Mouse (Mus musculus) heart, postnatal 4 days (tissue): ENCODE measurements at regions not wholly inside any gene's neighbourhood (a gene's known extent, or its start where the extent isn't known, plus 50 kb on each side); places are given as distances from the start of the nearest gene placed in this dataset.
"Not testable (repeated sequence)": the region's sequence is repeated elsewhere in the genome, so short reads cannot be mapped to it uniquely, and the experiment has no call there.

Experiments
- DNase-seq: peaks from one replicate; pipeline ENCODE4 v3.0.0; 2021

DNA sequence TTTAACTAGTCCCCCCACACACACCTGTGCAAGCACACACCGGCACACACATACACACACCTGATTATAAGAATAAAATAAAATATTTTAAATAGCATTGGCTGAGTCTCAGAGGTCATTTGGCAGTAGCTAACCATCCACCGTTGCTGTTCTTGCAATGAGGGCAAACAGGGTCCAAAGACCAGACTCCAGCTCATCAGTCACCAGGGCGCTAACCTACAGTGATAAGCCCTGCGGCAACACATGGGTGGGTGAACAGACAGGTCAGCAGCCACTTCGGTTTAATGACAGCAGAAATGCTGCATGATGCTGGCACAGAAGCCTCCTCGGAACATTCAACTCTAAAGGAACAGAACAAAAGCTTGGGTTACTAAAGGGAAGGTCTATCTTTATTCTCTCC, 54.9 kb downstream of the Tas2r134 start:
- no peak for DNase-seq

DNA sequence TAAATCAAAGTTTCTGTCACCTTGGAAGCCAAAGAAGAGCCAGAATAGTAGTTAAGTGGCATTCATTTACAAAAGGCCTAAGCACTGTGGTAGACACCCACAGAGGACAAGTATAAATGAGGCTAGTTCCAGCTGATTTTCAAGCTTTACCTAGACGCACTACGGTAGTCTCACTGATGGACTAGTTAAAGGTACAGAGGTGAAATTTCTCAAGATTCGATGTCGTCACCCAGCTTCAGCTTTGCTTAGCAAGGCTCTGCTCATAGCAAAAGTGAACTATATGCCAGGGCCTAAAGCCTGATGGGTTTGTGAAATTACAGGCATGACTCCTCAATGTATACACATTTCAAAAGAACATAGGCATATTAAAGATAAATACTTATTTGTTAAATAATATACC, 55.4 kb downstream of the Tas2r134 start:
- DNase-seq, result no peak

DNA sequence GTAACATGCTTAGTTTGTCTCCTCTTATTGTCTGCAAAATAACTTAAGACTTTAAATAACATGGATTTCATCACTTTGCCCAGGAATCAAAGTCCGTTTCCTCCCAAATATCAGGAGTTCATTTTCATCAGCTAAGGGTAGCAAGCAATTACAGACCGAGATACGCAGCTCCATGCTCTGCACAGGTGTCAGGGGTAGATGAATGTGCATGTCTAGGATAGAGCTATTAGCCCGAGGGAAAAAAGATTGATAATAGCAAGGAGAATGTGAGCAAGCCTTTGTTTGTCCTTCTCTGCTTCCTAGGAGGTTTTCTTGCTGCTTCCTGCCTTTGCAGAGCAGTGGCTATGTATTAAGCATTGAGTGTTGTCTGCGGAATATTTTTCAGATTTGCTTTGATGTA, 77.8 kb downstream of the Tas2r134 start:
- no peak for DNase-seq

DNA sequence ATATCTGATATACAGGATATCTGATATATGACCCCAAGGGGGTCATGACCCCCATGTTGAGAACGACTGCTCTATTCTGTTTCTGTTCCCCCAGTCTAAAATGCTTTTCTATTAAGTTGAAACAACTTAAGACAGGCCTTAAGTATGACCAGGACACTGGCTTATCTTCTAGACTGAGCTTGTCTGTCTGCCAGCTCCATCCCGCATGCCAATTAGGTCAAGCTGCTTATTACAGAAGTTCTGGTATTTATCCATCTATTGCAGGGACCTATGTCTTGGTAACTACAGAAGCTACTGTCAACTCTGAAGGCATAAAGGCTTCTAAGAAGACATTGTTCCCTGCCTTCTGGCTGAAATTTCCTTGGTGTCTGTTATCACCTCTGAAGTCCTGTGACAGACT, 81.4 kb downstream of the Tas2r134 start:
- DNase-seq, result peak; percentile 41

DNA sequence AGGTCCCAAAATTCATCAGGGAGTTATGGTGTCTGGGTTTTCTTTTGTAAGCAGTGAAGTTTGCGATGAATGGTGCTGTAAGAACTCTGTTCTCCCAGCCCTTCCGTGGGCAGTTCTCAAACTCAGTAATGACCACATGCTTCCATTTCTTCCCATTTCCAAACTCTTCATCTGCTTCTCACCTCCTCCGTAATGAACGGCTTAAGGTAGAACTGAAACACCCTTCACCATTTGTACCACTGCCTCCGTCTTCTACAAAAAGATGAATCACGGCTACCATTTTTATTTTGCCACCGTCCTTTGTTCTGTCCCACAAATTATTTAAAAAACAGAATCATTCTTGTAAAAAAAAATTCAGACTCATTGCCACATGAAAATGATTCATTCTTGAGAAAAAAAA, 85.3 kb downstream of the Tas2r134 start:
- no peak for DNase-seq

DNA sequence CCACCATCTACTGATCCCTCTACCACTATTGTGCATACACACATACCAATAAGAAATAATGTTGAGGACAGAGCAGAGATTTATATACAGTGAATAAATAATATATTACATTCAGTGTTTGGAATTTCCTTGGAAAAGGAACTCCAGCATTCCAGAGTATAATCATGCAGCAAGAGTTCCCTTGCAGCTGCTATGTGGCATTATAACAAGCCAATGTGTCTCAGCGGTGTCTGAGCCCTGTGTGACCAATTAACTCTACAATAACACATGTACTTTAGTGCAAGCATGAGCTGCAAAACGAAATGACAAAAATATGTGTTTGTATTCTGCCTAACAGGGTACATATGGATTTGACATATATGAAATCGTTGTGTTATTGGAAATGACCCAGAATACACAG, 103.5 kb downstream of the Tas2r134 start:
- no peak for DNase-seq

DNA sequence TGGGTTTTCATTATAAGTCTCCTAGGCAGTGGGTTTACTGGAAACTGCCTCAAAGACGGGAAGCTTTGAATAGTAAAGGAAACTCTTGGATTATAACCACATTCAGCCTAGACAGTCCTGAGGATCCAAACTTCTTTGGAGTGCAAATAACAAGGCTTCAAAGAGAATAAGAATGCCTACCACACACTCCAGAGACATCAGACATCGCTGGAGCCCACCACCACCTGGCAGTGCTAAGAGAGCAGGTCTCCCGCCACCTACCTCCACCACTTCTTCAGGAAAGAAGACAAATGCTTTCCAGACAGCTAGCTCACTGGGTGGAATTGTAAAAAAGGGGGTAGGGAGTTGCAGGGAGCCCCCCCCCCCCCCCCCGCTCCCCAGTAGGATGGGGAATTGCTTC, 104.4 kb downstream of the Tas2r134 start:
- DNase-seq, result no peak

DNA sequence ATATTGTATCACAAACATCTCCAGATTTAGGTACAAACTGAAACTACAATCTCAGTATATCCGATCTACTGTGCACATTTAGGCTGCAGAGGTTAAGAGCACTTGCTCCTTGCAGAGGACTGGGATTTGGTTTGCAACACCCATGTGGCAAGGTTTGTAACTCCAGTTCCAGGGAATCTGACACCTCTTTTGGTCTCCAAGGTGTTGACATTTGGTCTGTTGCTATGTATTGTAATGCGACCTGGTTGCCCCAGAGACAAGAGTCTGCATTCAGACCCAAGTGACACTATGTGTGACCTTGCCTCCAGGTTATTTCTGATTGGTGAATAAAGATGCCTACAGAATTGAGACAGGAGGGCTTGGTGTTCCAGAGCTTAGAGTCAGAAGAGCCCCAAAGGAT, 105.0 kb downstream of the Tas2r134 start:
- DNase-seq, result no peak

DNA sequence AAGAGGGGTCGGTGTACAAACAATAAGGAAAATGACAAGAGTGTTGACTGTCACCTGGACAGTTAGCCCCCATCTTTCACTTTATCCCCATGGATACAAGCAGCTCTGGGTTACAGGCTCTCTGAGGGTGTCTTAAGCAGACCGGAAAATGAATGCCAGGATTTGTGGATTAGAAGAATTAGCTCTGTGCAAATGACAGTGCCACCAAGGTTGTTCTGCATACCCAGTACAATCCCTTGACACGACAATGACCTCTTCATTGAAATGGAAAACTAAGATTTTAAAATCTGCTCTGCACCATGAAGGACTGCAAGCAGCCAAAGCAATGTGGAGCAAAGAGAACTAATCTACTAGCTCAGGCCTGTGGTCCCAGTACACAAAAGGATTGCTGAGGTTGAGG, 105.9 kb downstream of the Tas2r134 start:
- no peak for DNase-seq

DNA sequence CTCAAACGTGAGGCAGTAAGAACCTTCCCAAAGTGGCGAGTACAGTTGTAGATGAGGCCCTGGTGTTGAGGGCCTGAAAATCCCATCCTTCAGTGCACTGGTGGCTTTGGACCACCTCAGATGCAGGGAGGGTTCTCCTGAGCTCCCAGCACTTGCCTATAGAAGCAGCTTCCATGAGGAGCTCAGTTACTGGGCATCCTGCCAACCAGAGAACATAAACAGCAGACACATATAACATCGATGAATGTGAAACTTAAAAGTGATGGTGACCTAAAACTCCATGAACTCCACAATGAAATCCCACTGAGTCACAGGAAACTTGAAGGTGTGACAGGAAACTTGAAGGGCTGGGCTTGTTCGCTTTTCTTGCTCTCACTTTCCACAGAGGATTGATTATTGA, 109.1 kb downstream of the Tas2r134 start:
- no peak for DNase-seq

DNA sequence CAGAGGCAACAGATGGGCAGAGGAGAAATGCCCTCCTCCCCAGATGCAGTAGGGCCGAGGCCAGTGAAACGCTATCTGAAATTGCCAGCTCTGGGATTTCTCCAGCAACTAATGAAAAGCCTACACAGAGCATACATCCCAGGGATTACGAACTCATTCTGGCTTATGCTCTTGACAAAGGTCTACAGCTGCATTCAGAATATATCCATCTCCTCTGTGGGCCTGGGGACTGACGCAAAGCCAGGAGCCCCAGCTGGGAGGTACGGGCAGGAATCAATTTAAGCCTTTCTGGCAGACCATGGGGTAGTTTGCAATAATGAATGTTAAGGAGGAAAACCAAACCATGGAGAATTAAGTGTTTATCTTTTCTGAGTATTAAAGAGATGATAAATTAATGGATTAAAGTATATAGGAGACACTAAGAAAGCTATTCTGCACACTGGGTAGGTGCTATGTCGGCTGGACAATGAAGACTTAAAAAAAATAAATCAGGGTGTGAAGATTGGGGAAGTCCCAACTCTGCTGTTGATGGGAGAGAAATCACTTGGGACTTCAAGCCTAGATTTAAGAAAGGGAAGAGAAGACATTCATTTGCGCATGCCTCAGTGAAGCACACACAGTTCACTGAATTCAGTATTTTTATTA, 120.5 kb downstream of the Tas2r134 start:
- no peak for DNase-seq

DNA sequence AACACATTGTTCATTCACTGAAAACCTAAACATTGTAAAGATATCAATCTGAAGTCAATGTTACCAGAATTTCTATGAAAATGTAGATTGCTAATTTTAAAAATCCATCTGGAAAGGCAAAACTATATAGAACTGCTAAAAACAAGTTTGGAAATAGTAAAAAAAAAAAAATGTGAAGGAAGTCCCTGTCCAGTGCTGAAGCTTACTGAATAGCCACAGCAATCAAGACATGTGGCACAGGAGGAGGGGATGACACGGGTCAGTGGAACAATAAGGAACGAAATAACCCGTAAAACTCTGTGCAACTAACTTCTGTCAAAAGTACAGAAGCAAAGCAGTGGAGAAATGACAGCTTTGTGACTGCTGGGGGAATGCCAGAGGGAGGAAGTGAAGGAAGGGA, 121.9 kb downstream of the Tas2r134 start:
- DNase-seq, result no peak

DNA sequence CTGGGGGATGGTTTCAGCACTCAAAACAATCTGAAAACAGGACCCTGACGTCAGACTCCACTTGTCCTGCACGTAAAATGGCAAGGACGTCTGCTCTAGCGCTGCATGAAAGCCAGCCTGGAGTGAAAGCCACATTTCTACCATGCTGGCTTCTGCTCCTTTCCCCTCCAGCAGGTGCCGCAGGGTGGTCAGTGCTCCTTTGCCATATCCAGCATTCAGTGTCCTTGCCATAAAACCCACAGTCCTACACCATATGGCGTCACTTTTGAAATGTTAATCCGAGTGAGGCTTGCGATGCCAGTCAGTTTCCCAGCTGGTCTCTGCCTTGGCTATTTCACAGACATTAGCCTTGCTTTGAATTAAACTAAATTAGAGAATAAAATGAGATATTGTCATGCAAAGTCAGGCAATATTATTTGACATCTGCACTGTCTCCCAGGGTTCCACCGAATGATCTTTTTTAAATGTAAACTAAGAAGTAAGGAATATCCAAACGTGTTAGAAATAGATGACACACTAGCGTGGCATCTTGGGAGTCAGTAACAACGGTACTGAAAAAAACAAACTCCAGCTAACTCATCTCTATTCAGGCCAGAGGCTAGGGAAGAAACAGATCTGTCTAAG, 125.7 kb downstream of the Tas2r134 start:
- no peak for DNase-seq

DNA sequence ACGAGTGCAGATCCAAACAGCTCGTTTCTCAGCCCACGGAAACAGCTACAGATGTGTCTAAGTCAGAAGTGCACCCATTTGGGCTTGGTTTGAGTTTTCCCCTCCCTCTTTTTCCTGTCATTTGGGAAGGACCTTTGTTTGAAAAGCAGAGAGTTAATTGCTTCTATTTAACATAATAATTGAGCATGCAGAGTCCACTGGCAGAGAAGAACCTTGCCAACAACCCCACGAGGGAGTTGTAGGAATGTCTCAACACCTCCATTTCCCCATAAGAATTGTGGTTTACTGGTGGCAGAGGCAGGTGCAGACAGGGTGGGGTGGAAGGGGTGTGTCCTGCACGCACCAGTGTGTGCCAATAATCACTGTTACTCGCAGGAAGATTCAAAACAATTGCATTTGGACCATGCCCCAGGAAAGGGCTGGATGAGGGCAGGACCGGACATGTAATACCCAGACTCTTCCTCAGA, 126.3 kb downstream of the Tas2r134 start:
- DNase-seq, result no peak

DNA sequence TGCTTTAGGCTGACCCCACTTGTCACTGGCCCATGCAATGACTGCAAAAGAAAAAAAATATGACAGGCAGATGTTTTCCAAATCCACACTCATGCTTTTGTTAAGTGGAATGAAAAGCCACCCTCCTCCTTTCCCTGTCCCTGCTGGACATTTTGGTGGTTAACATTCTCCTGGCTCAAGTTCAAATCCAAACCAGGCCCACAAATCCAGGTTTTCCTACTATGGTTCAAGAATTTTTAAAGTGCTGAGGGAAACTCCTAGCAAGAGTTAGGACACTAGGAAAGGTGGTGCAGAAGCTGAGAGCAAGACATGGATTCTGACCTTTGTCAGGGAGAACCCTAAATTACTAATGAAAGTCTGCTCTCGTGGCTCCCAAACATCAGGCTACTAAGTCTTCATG, 130.1 kb downstream of the Tas2r134 start:
- no peak for DNase-seq

DNA sequence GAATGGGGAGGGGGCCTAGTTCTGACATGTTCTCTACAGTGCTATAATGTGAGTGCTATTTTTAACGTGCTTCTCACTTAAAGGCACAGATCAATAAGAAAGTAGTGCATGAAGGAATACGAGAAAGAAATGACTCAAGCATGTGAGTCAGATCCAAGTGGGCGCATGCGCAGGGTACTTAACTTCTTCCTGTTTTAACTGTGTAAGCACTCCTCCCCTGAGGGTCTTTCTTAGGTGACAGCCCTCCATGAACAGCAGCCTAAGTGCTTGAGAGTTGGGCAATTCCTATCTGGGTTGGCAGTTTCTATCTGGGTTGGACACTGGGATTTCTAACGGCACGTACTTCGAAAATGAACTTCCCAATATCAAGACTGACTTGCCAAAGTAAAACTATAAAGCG, 130.8 kb downstream of the Tas2r134 start:
- no peak for DNase-seq

DNA sequence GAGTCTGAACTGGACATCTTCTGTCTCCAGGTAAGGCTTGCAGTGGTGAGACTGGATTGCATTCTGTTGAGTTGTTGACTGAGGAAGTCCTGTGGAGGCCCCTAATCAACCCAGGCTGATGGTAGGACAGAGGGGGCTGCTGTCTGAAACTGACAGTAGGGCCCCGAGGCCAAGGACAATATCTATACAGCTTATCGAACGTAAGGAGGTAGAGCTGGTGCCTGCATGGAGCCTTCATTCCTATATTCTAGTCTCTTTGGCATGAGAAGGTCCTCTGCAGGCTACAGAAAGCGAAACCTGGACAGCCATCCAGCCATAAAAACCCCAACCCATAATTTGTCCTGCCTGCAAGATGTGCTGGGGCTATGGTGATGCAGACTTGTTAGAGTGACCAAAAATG, 135.6 kb downstream of the Tas2r134 start:
- DNase-seq, result no peak

DNA sequence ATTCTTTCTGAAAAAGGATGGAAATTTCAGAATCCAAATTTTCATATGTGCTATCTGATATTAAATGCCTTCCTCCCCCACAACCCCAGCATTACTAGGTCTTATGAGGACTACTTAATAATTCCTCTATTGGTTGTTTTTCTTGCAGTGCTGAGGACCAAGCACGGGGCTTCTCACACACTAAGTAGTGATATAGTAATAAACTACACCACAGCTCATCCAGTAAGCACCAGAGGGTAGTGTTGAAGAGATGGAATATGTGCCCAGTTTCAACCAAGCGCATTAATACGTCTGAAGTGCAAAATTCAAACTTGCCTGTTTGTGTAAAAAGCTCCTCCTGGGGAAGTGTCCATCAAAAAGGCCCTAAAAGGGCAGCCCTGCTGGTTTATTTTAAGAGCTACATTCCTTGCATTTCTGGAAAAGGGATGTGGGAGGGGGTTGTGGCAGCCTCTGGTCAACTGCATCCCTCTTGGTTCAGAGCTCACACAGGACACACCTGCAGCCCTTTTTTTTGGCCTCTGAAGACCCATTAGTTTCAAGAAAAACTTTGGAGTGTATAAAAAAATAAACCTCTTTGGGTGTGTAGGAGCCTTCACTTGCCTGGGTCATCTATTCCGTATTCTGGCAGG, 140.3 kb downstream of the Tas2r134 start:
- no peak for DNase-seq

DNA sequence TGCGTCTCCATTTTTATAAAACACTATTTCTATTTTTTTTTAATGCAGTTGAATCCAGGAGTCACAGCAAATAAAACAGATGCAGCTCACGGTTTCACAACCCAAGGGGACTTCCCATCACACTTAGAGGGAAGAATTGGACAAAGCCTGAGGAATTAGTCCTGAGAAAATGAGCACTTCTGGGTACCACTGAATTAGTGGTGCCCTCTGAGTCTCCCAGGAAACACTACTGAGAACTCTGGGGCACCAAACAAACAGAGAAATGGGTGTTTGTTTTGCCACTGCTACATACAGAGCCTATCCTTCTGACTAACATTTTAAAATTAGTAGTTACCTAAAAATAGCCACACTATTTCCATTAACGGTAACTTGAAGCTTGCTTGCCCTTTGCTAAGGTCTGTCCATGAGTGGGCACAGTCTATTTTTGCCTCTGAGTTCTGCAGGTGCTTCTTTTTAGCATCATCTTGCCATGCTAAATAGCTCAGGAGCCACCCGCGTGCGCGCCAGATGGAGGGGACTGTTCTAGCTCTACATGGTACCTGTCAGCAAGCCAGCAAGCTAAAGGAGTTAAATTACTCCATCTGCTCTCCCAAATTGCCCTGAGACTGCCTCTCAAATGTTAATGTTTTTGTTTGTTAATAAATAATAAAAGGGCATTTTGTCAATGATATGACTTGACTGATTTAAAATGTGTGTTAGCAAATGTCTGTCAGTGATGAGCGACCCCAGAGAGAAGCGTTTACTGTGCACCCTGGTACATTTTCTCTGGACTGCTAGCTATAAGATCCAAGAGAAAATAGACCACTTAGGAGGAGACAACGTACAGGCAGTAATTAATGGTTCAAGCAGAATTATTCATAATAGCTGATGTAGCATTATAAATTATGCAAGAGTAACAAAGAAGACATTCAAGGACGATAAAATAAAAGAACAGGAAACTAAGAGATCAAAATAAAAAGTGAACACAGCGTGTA, 141.3 kb downstream of the Tas2r134 start:
- peak; percentile 8 for DNase-seq

DNA sequence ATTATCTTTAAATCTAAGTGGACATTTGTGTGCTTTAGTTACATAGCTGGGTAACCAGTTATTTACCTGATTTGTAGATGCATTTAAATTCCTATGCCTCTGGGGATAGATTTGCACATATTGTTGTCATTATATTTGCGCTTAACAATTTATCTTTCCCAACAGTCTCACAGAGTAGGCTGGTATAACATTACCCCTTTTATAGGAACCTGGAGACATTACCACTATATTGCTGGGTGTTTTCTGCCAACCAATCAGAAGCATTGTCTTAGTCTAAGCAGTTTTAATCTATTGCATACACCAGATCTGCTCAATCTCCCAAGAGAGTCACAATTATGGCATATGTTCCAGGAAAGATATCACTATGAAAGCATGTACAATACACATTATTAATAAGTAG, 149.8 kb downstream of the Rbm43 start:
- no peak for DNase-seq

DNA sequence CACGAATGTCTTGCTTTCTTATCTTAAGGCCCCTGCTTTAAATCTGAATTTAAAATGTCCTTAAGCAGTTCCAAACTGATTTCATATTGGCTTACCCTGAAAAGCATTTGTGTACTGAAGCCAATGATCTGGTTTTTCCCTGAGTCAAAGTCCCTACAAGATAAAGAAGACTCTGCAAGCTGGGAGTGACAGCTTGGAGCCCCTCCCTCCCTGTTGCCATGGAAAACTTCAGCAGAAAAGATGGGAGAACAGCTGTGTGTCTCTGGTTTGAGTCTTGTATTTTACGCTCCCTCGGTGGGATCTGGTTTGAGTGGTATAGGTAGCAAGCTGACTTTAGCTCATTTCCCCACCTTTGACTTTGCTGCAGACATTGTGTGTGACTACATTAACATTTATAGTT, 146.1 kb downstream of the Rbm43 start:
- no peak for DNase-seq

DNA sequence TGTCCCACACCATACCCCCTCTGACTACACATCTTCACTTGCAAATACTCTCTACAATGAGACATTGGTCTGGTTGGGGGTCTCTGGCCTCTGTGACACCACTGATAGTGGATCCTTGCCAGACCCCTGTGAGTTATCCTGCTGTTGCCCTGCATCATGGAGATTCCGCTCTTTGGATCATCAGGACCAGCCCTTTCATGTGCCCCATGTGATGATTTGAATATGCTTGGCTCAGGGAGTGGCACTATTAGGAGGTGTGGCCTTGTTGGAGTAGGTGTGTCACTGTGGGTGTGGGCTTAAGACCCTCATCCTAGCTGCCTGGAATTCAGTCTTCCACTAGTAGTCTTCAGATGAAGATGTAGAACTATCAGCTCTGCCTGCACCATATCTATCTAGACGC, 141.7 kb downstream of the Rbm43 start:
- not testable (repeated sequence) for DNase-seq

DNA sequence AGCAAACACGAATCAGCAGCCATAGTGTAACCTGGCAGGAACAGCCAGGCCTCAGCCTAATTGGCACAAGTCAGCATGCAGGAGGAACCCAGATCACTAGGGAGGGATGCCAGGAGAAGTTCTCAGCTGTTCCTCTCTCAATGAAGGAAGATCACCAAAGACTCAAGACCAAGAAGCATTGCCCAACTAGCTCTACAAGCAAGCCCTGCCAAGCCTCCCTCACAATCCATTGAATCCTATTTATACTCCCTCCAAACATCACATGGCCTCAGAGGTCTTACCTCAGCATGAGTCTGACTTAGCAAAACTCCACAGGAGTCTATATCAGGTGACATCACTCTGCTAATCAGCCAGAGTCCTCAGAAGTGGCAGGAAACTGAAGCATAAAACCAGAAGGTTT, 135.1 kb downstream of the Rbm43 start:
- no peak for DNase-seq
